Mouse (Mus musculus): ENCODE measurements around the gene Spen. TPM values are rescaled to one million over a fixed set of nuclear protein-coding genes. Genes with fewer than 3 reads are reported as not detected.

Spen gene
- 19.4 and 20.0 TPM in 2 replicates for polyA plus RNA-seq (2015; fragmentation: Nextera tagmentation; extraction: Ambion mirVana)

DNA sequence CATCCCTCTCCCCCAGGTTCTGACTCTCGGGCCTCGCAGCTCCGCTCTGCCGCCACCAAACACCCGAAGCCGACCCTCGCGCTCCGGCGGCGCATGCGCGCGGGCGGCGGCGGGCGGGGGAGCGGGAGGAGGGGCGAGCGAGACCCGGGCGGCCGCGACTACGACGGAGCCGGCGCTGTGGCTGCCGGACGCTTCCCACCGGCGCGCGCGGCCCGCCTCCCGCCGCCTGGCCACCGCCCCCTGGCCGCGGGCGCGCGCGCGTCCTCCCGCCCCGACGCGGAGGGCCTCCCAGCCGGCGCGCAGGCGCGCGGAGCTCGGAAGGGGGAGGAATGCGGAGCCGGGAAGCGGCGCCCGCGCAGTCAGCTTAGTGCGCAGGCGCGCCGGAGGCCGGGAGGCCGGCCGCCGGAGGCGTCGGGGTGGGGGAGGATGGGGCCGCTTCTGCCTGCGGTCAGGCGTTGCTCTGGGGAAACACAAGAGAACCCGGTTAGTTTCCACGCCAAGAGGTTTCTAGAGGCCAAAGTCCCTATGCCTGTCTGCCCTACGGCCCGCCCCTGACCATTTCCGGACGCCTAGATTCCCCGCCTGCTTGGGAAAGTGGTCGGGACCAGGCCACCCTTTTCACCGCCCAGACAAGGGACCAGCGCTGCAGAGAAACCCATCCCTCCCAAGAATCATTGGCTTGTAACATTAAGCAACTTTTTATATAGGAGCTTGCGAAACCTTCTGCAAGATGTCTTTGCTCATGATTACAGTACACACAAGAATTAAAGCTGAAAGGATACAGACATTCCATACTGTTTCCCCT, at the start of gene Spen:
Spen (minus strand) TSS at position 190 of the 805 bp plus-strand sequence.
- Histone ChIP-seq H3K4me1 (peaks cover 29% of the 10 kb centered on the region), H3K9me3 (no peaks in the 10 kb centered on the region), H3K36me3 (replicated peaks) (no peaks in the 10 kb centered on the region), H3K4me3 (peak within 1 kb of the TSS; percentile 86), H3K27ac (peak within 1 kb of the TSS; percentile 95), H3K4me2 (peak within 1 kb of the TSS; percentile 79), H3K9ac (peak within 1 kb of the TSS; percentile 89), H3K27me3 (replicated peaks) (no peaks in the 10 kb centered on the region)
- WGBS: under 1% methylated on average over 61 of the region's 88 CpGs
- ATAC-seq (replicated peaks): peak; percentile 82

DNA sequence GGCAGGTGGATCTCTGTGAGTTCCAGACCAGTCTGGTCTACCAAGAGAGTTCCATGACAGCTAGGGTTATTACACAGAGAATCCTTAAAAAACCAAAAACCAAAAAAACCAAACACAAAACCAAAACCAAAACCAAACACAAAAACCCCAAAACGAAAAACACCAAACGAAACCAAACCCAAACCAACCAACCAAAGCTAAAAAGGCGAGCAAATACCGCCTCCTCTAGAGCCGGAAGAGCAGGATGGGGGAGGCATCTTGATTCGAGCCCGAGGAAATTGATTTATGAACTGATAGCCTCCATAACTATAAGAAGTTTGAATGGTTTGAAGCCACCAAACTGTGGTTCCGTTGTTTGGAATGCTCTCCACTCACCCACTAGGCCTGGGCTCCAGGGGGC, 45.5 kb upstream of the Spen start:
- Histone ChIP-seq H3K9ac (no peak overlapping the region), H3K36me3 (replicated peaks) (no peaks in the 10 kb centered on the region), H3K4me2 (no peak overlapping the region), H3K9me3 (no peaks in the 10 kb centered on the region), H3K27me3 (replicated peaks) (no peaks in the 10 kb centered on the region), H3K27ac (no peak overlapping the region), H3K4me3 (no peak overlapping the region), H3K4me1 (no peaks in the 10 kb centered on the region)
- whole genome bisulfite sequencing: 92% methylated on average over 8 of the region's 8 CpGs
- no peak for ATAC-seq (replicated peaks)

DNA sequence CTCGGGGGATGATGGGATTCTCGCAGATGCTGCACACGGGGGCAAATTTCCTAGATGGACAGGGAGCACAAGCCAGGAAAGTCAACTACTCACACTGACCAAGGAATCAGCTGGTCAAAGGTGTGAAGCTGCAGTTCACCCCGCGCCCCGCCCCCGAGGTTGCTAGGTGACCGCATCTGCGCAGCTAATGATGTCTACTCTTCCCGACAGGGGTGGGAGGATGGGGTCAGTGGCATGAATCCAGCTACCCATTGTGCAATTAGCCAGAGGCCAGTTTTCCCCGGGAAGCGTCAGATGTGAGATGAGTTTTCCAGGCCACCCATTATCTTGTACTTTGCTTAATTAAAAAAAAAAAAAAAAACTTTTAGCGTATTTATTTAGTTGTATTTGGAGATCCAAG, 42.7 kb upstream of the Spen start:
- H3K4me2 ChIP-seq: no peak overlapping the region
- no peak overlapping the region for H3K27ac ChIP-seq
- H3K36me3 ChIP-seq (replicated peaks): no peaks in the 10 kb centered on the region
- ATAC-seq (replicated peaks): no peak
- no peaks in the 10 kb centered on the region for H3K4me1 ChIP-seq
- WGBS: 78% methylated on average over 13 of the region's 13 CpGs
- no peak overlapping the region for H3K9ac ChIP-seq
- H3K27me3 ChIP-seq (replicated peaks): no peaks in the 10 kb centered on the region
- no peak overlapping the region for H3K4me3 ChIP-seq
- no peaks in the 10 kb centered on the region for H3K9me3 ChIP-seq

DNA sequence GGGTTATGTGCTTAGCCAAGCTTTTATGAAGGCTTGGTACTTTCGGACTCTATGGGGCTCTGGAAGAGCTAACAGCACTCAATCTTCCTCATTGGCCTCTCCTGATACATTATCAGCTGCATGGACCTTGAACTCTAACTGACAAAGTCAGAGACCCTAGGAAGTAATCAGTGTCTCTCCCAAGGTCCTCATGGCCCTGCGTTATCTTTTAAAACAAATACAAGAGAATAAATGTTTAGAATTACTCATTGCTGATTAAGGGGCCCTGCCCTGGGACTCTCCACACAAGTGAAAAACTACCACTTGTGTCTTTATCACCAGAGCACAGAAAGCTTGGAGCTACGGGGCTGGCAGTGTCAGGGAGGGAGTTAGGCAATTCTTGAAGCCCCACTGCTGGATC, 40.4 kb upstream of the Spen start:
- H3K9me3 ChIP-seq: no peaks in the 10 kb centered on the region
- WGBS: 78% methylated on average over 3 of the region's 3 CpGs
- H3K4me1 ChIP-seq: 0 out of 2 replicates have a peak, but pooled peaks cover 3% of the 10 kb centered on the region

DNA sequence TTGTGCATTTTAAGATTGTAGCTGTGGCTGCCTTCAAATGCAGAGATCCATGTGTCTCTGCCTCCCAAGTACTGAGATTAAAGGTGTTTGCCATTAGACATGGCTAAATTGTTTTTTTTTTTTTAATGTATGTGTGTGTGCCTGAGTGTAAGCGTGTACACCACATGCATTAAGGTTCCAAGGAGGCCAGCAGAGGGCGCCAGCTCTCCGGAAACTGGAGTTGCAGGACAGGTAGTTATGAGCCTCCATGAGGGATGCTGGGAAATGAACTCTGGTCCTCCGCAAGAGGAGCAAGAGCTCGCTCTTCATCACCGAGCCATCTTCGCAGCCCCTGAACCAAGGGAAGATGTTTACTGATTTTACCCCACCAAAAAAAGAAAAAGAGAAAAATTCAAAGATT, 38.5 kb upstream of the Spen start:
- H3K9me3 ChIP-seq: no peaks in the 10 kb centered on the region
- H3K9ac ChIP-seq: no peak overlapping the region
- 95% methylated on average over 7 of the region's 7 CpGs for WGBS
- no peak overlapping the region for H3K27ac ChIP-seq
- no peaks in the 10 kb centered on the region for H3K27me3 ChIP-seq (replicated peaks)
- H3K36me3 ChIP-seq (replicated peaks): no peaks in the 10 kb centered on the region
- no peak for ATAC-seq (replicated peaks)
- H3K4me2 ChIP-seq: no peak overlapping the region
- H3K4me3 ChIP-seq: no peak overlapping the region
- H3K4me1 ChIP-seq: 0 out of 2 replicates have a peak, but pooled peaks cover 3% of the 10 kb centered on the region

More for the DNA sequence above, 40.4 kb upstream of the Spen start:
- ATAC-seq (replicated peaks): no peak
- H3K4me2 ChIP-seq: no peak overlapping the region
- H3K27me3 ChIP-seq (replicated peaks): no peaks in the 10 kb centered on the region
- H3K4me3 ChIP-seq: no peak overlapping the region
- H3K9ac ChIP-seq: no peak overlapping the region
- H3K36me3 ChIP-seq (replicated peaks): no peaks in the 10 kb centered on the region
- H3K27ac ChIP-seq: no peak overlapping the region

DNA sequence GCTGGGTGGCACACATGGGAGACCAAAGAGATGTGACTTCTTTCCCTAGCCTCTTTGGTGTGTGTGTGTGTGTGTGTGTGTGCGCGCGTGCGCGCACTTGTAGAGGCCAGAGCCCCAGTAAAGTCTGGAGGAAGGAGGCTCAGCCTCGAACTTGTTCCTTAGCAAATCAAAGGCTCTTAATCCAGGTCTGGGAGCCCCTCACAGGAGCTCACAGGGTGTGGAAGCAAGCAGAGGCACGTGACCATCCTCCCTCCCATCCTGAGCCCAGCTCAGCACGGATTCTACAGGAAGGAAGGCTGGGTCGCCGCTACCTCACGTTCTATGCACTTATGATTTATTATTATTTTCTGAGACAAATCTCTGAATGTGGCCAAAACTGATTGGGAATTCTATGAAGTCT, 38.0 kb upstream of the Spen start:
- no peak overlapping the region for H3K9ac ChIP-seq
- 0 out of 2 replicates have a peak, but pooled peaks cover 3% of the 10 kb centered on the region for H3K4me1 ChIP-seq
- no peak overlapping the region for H3K4me2 ChIP-seq
- H3K9me3 ChIP-seq: no peaks in the 10 kb centered on the region
- no peak overlapping the region for H3K27ac ChIP-seq
- H3K4me3 ChIP-seq: no peak overlapping the region
- no peak for ATAC-seq (replicated peaks)
- no peaks in the 10 kb centered on the region for H3K36me3 ChIP-seq (replicated peaks)
- no peaks in the 10 kb centered on the region for H3K27me3 ChIP-seq (replicated peaks)
- WGBS: 89% methylated on average over 11 of the region's 11 CpGs

DNA sequence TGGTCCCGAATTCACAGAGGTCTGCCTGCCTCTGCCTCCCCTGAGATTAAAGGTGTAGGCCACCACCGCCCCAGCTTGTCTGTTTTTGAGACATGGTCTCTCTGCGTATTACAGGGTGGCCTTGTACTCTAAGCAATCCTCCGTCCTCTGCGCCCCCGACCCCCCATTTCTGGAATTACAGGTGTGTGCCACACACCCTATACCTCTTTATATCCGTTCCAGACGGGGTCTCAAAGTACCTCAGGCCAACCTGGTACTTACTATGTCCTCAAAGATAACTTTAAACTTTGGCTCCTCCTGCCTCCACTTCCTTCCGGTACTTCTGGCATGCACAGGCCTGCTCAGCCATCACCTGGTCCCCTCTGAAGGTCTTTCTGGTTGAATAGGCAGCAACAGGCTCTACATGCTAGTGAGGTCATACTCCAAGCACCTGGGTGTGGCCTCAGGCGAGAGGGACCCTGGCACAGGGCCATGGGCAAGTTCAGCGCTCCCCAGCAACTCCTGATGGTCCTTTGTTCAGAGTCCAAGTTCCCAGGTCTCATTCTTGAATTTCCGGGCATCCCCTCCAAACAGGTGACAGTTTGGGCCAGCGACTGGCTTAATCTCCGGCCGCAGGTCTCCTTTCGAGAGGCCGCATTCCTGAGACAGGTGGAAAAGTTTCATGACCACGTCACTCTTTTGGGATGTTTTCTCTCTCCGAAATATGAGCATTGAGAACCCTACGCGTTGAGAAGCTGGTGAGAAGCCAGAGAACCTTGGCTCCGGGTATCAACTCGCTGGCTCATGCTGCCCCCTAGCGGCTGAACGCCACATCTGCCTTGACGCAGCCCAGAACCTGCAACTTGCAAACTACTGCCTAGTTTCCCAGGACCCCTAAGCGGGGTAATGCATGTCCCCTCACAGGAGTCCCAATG, 36.6 kb upstream of the Spen start:
- Histone ChIP-seq H3K27me3 (replicated peaks) (no peaks in the 10 kb centered on the region), H3K4me2 (no peak overlapping the region), H3K36me3 (replicated peaks) (no peaks in the 10 kb centered on the region), H3K9ac (no peak overlapping the region), H3K9me3 (no peaks in the 10 kb centered on the region), H3K4me3 (no peak overlapping the region), H3K27ac (no peak overlapping the region), H3K4me1 (0 out of 2 replicates have a peak, but pooled peaks cover 3% of the 10 kb centered on the region)
- WGBS: 41% methylated on average over 27 of the region's 27 CpGs
- peak; percentile 70 for ATAC-seq (replicated peaks)

DNA sequence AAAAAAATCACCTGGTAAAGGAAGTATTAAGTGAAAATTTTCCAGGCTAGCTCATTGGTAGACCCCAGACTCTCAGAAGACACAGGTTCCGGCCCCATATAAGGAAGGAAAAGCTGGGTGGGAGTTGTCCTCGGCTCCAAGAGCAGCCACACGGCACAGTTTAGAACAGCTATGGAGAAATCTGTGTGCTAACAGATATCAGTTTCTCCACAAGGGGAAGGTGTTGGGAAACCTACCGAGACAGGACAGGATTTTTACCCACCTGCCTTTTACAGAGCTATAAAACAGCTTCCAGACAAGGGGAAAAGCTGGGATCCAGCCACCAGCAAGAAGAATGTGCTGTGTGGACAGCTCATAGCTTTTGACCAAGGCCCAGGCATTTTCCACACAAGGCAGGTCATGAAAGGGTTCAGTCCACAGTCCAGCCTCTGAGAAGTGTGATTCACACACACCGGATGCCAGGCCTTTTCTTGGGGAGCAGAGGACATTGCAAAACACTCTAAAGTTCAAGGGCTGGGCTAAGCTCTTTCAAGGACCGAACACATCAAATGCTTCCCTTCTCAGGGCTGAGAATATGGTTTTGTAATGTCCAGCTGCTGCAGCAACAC, 35.1 kb upstream of the Spen start:
- no peak overlapping the region for H3K9ac ChIP-seq
- 0 out of 2 replicates have a peak, but pooled peaks cover 3% of the 10 kb centered on the region for H3K4me1 ChIP-seq
- no peaks in the 10 kb centered on the region for H3K27me3 ChIP-seq (replicated peaks)
- WGBS: 78% methylated on average over 6 of the region's 6 CpGs
- no peak for ATAC-seq (replicated peaks)
- H3K36me3 ChIP-seq (replicated peaks): no peaks in the 10 kb centered on the region
- H3K4me3 ChIP-seq: no peak overlapping the region
- no peak overlapping the region for H3K27ac ChIP-seq
- H3K9me3 ChIP-seq: no peaks in the 10 kb centered on the region
- no peak overlapping the region for H3K4me2 ChIP-seq

DNA sequence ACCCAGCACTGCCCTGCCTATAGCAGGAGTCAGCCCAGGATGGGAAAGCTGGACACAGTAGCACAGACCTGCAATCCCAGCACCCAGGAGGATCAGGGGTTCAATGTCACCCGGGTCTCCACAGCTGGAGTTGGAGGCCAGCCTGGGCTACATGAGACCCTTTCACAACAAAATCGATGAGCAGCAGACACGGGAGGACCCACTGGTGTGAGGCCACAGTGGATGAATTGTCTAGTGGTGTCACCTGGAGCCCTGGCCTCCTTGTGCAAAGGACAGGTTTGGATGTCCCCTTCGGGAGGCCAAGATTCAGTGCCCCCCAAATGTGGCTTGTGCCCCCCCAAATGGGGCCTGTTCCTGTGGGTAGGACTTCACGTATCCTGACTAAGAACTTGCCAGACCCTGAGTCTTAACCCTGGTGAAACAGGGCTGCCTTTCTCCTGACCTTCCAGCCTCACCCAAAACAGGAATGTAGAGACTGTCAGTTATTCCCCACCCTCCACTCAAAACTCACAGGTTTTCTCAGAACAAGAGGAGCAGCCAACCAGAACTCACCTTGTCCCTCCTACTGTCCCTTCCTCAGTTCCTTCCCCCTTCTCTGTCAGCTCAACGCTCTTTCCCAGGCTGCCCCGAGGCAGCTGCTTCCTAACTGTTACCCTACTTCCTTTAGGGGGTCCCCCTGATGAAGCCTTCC, 34.4 kb upstream of the Spen start:
- ATAC-seq (replicated peaks): no peak
- Histone ChIP-seq H3K9ac (no peak overlapping the region), H3K36me3 (replicated peaks) (no peaks in the 10 kb centered on the region), H3K4me2 (no peak overlapping the region), H3K27me3 (replicated peaks) (no peaks in the 10 kb centered on the region), H3K4me1 (0 out of 2 replicates have a peak, but pooled peaks cover 3% of the 10 kb centered on the region), H3K27ac (no peak overlapping the region), H3K9me3 (no peaks in the 10 kb centered on the region), H3K4me3 (no peak overlapping the region)
- WGBS: 81% methylated on average over 7 of the region's 7 CpGs

DNA sequence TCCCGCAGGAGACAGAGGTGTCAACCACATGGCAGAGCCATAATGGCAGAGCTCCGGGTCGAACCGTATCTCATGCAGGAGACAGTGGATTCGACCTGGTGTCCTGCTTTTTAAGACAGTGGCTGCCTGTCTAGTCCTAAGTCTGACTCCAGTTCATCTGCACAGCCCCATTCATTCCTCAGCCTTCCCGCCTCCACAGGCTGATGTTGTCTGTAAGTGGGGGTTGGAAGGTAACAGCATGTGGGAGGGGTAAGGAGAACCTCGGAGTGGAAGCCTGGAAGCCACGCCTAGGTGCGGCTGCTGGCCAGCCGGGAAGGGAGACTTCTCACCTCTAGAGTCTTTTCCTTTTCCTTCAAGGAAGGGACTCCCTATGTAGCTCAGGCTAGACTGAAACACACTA, 33.5 kb upstream of the Spen start:
- Histone ChIP-seq H3K9ac (no peak overlapping the region), H3K4me1 (0 out of 2 replicates have a peak, but pooled peaks cover 3% of the 10 kb centered on the region), H3K27me3 (replicated peaks) (no peaks in the 10 kb centered on the region), H3K27ac (no peak overlapping the region), H3K4me3 (no peak overlapping the region), H3K9me3 (no peaks in the 10 kb centered on the region), H3K36me3 (replicated peaks) (no peaks in the 10 kb centered on the region), H3K4me2 (no peak overlapping the region)
- WGBS: 82% methylated on average over 10 of the region's 10 CpGs
- ATAC-seq (replicated peaks): no peak

DNA sequence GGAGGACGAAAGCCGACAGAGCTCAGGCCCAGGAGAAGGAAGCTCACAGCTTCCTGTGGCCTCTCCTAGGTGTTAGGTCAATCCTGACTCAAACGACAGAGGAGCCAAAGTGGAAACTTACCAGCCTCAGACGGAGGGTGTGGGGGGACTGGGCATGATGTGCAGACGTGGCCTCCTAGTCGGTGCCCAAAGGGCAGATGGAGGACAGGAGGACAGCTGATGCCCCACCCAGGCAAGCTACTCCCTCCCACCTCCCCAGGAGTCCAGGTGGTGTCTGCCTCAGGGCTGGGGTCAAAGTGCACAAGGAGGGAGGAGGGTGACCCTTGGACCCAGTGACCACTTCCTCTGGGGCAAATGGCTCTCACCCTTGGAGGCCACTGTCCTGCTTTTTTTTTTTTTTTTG, 32.9 kb upstream of the Spen start:
- no peak overlapping the region for H3K27ac ChIP-seq
- H3K27me3 ChIP-seq (replicated peaks): no peaks in the 10 kb centered on the region
- no peak overlapping the region for H3K4me3 ChIP-seq
- H3K9me3 ChIP-seq: no peaks in the 10 kb centered on the region
- H3K36me3 ChIP-seq (replicated peaks): no peaks in the 10 kb centered on the region
- ATAC-seq (replicated peaks): no peak
- H3K4me2 ChIP-seq: no peak overlapping the region
- WGBS: 77% methylated on average over 6 of the region's 6 CpGs
- 0 out of 2 replicates have a peak, but pooled peaks cover 3% of the 10 kb centered on the region for H3K4me1 ChIP-seq
- no peak overlapping the region for H3K9ac ChIP-seq

Measured in midbrain, embryonic 15.5 days (tissue).